In the genomic region with DNA sequence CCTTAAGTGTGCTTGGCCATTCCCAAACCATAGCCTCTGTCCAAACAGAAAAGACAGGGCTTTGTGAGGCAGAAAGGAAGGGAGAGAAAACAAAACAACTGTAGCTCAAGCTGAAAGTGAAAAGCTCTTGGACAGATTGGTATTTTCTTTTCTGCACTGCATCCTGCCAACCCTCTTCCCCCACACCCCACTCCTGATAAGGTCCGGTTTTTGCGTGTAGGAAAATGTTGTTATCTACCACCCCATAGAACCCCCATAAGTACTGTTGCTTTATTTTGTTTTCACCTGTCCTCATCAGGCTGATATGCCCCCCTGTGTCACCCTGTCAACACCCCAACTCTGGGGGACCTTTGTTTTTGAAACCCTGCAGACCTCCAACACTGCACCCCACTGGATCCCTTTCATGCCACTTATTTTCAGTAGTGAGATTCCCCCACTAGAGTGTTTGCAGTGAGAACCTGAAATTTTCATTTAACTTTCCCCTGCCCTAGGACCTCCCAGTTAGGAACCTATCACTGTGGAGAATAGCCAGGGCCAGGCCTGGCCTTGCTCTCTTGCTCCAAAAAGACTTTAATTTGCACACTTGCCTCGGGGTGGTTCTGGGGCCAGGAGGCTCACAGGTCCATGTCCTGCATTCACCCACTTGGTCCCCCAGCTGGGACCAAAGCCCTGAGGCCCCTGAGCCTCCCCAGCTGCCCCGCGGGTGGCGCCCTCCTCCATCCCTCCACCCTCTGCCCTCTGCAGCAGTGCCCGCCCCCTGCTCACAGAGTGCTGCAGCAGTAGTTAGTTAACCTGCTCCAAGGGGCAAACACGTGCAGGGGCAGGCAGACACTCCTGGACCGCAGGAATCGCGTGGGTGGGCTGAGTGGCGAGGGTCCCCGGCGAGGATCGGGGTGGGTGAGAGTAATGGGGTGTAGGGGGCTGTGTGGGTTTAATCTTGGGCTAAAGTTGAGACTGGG, we compare ENCODE assay signal across 27 mouse cellular contexts. TPM values are rescaled to one million over a fixed set of nuclear protein-coding genes. Genes with fewer than 3 reads are reported as not detected.
DNase-seq lines count a peak whose midpoint lies in the region; ATAC-seq lines count a peak whose summit lies in the region.
"Not testable (repeated sequence)": the region's sequence is repeated elsewhere in the genome, so short reads cannot be mapped to it uniquely, and the experiment has no call there.
"Had no signal": no experiment of that assay in that cellular context is flagged by ENCODE, and none has a peak within 500 bp of the region (broad histone marks: within the 10 kb centered on the region; RNA-seq: fewer than 3 reads in every experiment).

No protein-coding gene starts in this region.

- 0 out of 2 replicates have a peak, but pooled peaks have one; percentile 34 for ATAC-seq in erythroid progenitor cell, adult 5-6 weeks (replicated peaks; ENCODE audit: low FRiP score, poor library complexity, severe bottlenecking)
- ATAC-seq in hindbrain, embryonic 11.5 days (ENCODE audit: low FRiP score), result not testable (repeated sequence)
- ATAC-seq in kidney, embryonic 15.5 days (replicated peaks; ENCODE audit: low FRiP score), result 0 out of 2 replicates have a peak, but pooled peaks have one; percentile 56

- not testable (repeated sequence) for H3K4me2 ChIP-seq in hindbrain, embryonic 11.5 days (replicated peaks; ENCODE audit: low read depth, low read length); kidney, embryonic 15.5 days

- H3K27ac ChIP-seq in hindbrain, embryonic 11.5 days (ENCODE audit: low read depth, low read length); kidney, embryonic 15.5 days: not testable (repeated sequence)

- H3K4me3 ChIP-seq in hindbrain, embryonic 11.5 days (ENCODE audit: low read depth, low read length); kidney, embryonic 15.5 days (replicated peaks): not testable (repeated sequence)

- WGBS in hindbrain, embryonic 11.5 days, result 33% methylated on average over 8 of the region's 15 CpGs
- WGBS in kidney, embryonic 15.5 days, result 25% methylated on average over 14 of the region's 15 CpGs

- H3K9me3 ChIP-seq in hindbrain, embryonic 11.5 days (ENCODE audit: control insufficient read depth, low read length); kidney, embryonic 15.5 days (replicated peaks): not testable (repeated sequence)

- not testable (repeated sequence) for H3K4me1 ChIP-seq in hindbrain, embryonic 11.5 days (replicated peaks; ENCODE audit: control insufficient read depth, insufficient read depth, low read length); kidney, embryonic 15.5 days

- DNase-seq in CD4-positive, CD25-positive, alpha-beta regulatory T cell, adult 2 months (ENCODE audit: low read depth, low spot score), result peak; percentile 1
- peak; percentile 25 for DNase-seq in ZHBTc4 (ENCODE audit: low read depth, low spot score)
- DNase-seq in hindbrain, embryonic 11.5 days (ENCODE audit: low spot score), result peak; percentile 0
- DNase-seq in liver, result peak; percentile 2
- peak; percentile 4 for DNase-seq in retina, postnatal 1 day

- not testable (repeated sequence) for H3K36me3 ChIP-seq in hindbrain, embryonic 11.5 days (ENCODE audit: control insufficient read depth, insufficient read depth, low read length); kidney, embryonic 15.5 days

- not testable (repeated sequence) for H3K27me3 ChIP-seq in hindbrain, embryonic 11.5 days (ENCODE audit: control insufficient read depth, insufficient read depth, low read length); kidney, embryonic 15.5 days

- H3K9ac ChIP-seq in hindbrain, embryonic 11.5 days (ENCODE audit: low read depth, low read length); kidney, embryonic 15.5 days: not testable (repeated sequence)

RNA-seq across cellular contexts. Expression of a gene that starts 12.0 kb away (rescaled TPM):
- not detected in 2 replicates for total RNA-seq in erythroid progenitor cell, adult 5-6 weeks (2015; ENCODE audit: low replicate concordance)
- total RNA-seq in erythroid progenitor cell, adult 5-6 weeks (2017; ENCODE audit: low replicate concordance), result not detected in 2 replicates
- not detected in 2 replicates for polyA plus RNA-seq in hindbrain, embryonic 11.5 days (2014; fragmentation: Nextera tagmentation; extraction: Ambion mirVana)
- polyA plus RNA-seq in kidney, embryonic 15.5 days (2015; fragmentation: Nextera tagmentation; extraction: Ambion mirVana), result not detected in 2 replicates
- total RNA-seq: adrenal gland, postnatal 36 days; common myeloid progenitor, adult 5-6 weeks; gastrocnemius, adult 18-20 months; gastrocnemius, postnatal 36 days; hindbrain, postnatal 0 days; megakaryocyte, adult 5-6 weeks; MEL had no signal
- polyA plus RNA-seq: embryonic facial prominence, embryonic 12.5 days; forebrain, embryonic 13.5 days; heart, embryonic 16.5 days; hindbrain, postnatal 0 days; intestine, postnatal 0 days; limb, embryonic 13.5 days; liver, embryonic 13.5 days; lung, adult 2 months; midbrain, embryonic 13.5 days; neural tube, embryonic 12.5 days; spleen, adult 2 months had no signal

RNA-seq across cellular contexts. Expression of a gene that starts 47.6 kb away (rescaled TPM):
- not detected in 2 replicates for total RNA-seq in erythroid progenitor cell, adult 5-6 weeks (2015; ENCODE audit: low replicate concordance)
- not detected in 2 replicates for total RNA-seq in erythroid progenitor cell, adult 5-6 weeks (2017; ENCODE audit: low replicate concordance)
- polyA plus RNA-seq in hindbrain, embryonic 11.5 days (2014; fragmentation: Nextera tagmentation; extraction: Ambion mirVana), result not detected in 2 replicates
- not detected in 2 replicates for polyA plus RNA-seq in kidney, embryonic 15.5 days (2015; fragmentation: Nextera tagmentation; extraction: Ambion mirVana)
- total RNA-seq: adrenal gland, postnatal 36 days; common myeloid progenitor, adult 5-6 weeks; gastrocnemius, adult 18-20 months; gastrocnemius, postnatal 36 days; heart, postnatal 4 days; hindbrain, postnatal 0 days; left cerebral cortex, postnatal 14 days; megakaryocyte, adult 5-6 weeks; MEL had no signal
- polyA plus RNA-seq: embryonic facial prominence, embryonic 12.5 days; forebrain, embryonic 13.5 days; heart, embryonic 16.5 days; hindbrain, postnatal 0 days; intestine, postnatal 0 days; limb, embryonic 13.5 days; liver, embryonic 13.5 days; lung, adult 2 months; midbrain, embryonic 13.5 days; neural tube, embryonic 12.5 days; spleen, adult 2 months; stomach, embryonic 14.5 days had no signal
